ENCODE assay signal across 24 mouse cellular contexts in genomic region chr11:22641450-22641849, GRCm38 (mm10).
DNase-seq lines count a peak whose midpoint lies in the region; ATAC-seq and TF ChIP-seq lines count a peak whose summit lies in the region.
"Had no signal": no experiment of that assay in that cellular context is flagged by ENCODE, and none has a peak within 500 bp of the region (broad histone marks: within the 10 kb centered on the region; RNA-seq: fewer than 3 reads in every experiment).

No protein-coding gene starts in this region.

- TF ChIP-seq RAD21 in MEL (IDR thresholded peaks at IDR 0.05; ENCODE audit: low read depth, low read length): no peak

- DNase-seq in kidney, postnatal 10 days: no peak
- DNase-seq in 416B (ENCODE audit: low read depth) (peak; percentile 24), MEL (ENCODE audit: low read depth, low spot score) (no peak)
- no peak for DNase-seq in embryonic facial prominence, embryonic 10.5 days (ENCODE audit: low spot score)
- DNase-seq in lung, adult 18-20 months: no peak
- DNase-seq: adrenal gland, postnatal 10 days; adrenal gland, postnatal 36 days; cerebellum, adult 18-20 months; cerebellum, adult 9-10 months; cerebellum, postnatal 14 days; gastrocnemius, postnatal 25 days; heart, postnatal 10 days; heart, postnatal 36 days had no signal

- H3K4me1 ChIP-seq in kidney, embryonic 15.5 days: peaks cover 28% of the 10 kb centered on the region
- no peaks in the 10 kb centered on the region; a peak in 1 of 4 replicates for H3K4me1 ChIP-seq in MEL (ENCODE audit: control insufficient read depth in 1 of 2, insufficient read depth in 2 of 2, low read length in 2 of 2)
- H3K4me1 ChIP-seq in embryonic facial prominence, embryonic 10.5 days: peaks cover 8% of the 10 kb centered on the region
- H3K4me1 ChIP-seq: embryonic facial prominence, embryonic 12.5 days had no signal

- no peak overlapping the region for H3K9ac ChIP-seq in kidney, embryonic 15.5 days
- H3K9ac ChIP-seq in MEL (ENCODE audit: control insufficient read depth, low read depth, low read length, poor library complexity, severe bottlenecking): no peak overlapping the region
- H3K9ac ChIP-seq: embryonic facial prominence, embryonic 12.5 days; embryonic facial prominence, embryonic 15.5 days; heart, embryonic 12.5 days; heart, embryonic 15.5 days; hindbrain, embryonic 13.5 days had no signal

- H3K4me3 ChIP-seq in kidney, embryonic 15.5 days (replicated peaks): no peak overlapping the region
- no peak overlapping the region for H3K4me3 ChIP-seq in MEL (ENCODE audit: control insufficient read depth in 1 of 2, insufficient read depth in 1 of 2, low read depth in 2 of 2, low read length in 2 of 2)
- no peak overlapping the region for H3K4me3 ChIP-seq in embryonic facial prominence, embryonic 10.5 days
- H3K4me3 ChIP-seq: embryonic facial prominence, embryonic 12.5 days; embryonic facial prominence, embryonic 15.5 days; heart, embryonic 12.5 days; heart, embryonic 15.5 days; hindbrain, embryonic 10.5 days; hindbrain, embryonic 13.5 days had no signal

- TF ChIP-seq CTCF in MEL (IDR thresholded peaks at IDR 0.05 in 2 of 3, conservative IDR thresholded peaks at IDR 0.05 in 1 of 3; ENCODE audit: control insufficient read depth in 1 of 3, insufficient read depth in 1 of 3, low read depth in 2 of 3, low read length in 3 of 3, poor library complexity in 1 of 3, severe bottlenecking in 1 of 3): no peak

- peak overlapping the region; percentile 81 for H3K27ac ChIP-seq in kidney, embryonic 15.5 days
- H3K27ac ChIP-seq in MEL (ENCODE audit: control insufficient read depth, low read depth, low read length): no peak overlapping the region
- no peak overlapping the region for H3K27ac ChIP-seq in embryonic facial prominence, embryonic 10.5 days (replicated peaks)
- H3K27ac ChIP-seq: embryonic facial prominence, embryonic 12.5 days; embryonic facial prominence, embryonic 15.5 days; heart, embryonic 15.5 days; hindbrain, embryonic 10.5 days; hindbrain, embryonic 13.5 days had no signal

- H3K79me2 ChIP-seq in MEL (ENCODE audit: control insufficient read depth, insufficient read depth, low read length, poor library complexity): no peaks in the 10 kb centered on the region

- no peaks in the 10 kb centered on the region for H3K36me3 ChIP-seq in kidney, embryonic 15.5 days
- H3K36me3 ChIP-seq in MEL (ENCODE audit: control insufficient read depth in 1 of 2, insufficient read depth in 2 of 2, low read length in 2 of 2): no peaks in the 10 kb centered on the region
- no peaks in the 10 kb centered on the region for H3K36me3 ChIP-seq in embryonic facial prominence, embryonic 10.5 days (replicated peaks)
- H3K36me3 ChIP-seq: embryonic facial prominence, embryonic 12.5 days; embryonic facial prominence, embryonic 15.5 days; heart, embryonic 12.5 days; heart, embryonic 15.5 days; hindbrain, embryonic 10.5 days; hindbrain, embryonic 13.5 days had no signal

- TF ChIP-seq POLR2A in MEL (IDR thresholded peaks at IDR 0.05; ENCODE audit: control insufficient read depth in 1 of 2, insufficient read depth in 1 of 2, low read depth in 1 of 2, low read length in 2 of 2, poor library complexity in 1 of 2): no peak

- TF ChIP-seq EP300 in MEL (IDR thresholded peaks at IDR 0.05; ENCODE audit: low read depth in 1 of 2, low read length in 2 of 2): 0 out of 4 replicates have a peak, but pooled peaks of 1 of the 2 experiments have one; percentile 3

- no peak overlapping the region for H3K4me2 ChIP-seq in kidney, embryonic 15.5 days
- H3K4me2 ChIP-seq: embryonic facial prominence, embryonic 12.5 days; embryonic facial prominence, embryonic 15.5 days; heart, embryonic 12.5 days; heart, embryonic 15.5 days; hindbrain, embryonic 13.5 days had no signal

- ATAC-seq in kidney, embryonic 15.5 days (replicated peaks; ENCODE audit: low FRiP score): no peak
- peak; percentile 91 for ATAC-seq in megakaryocyte progenitor cell, adult 5-6 weeks (replicated peaks; ENCODE audit: poor library complexity)
- ATAC-seq: forebrain, embryonic 14.5 days; hindbrain, embryonic 16.5 days had no signal

- WGBS in kidney, embryonic 15.5 days: 90% methylated on average over 1 of the region's 1 CpGs
- 79% methylated on average over 1 of the region's 1 CpGs for WGBS in embryonic facial prominence, embryonic 10.5 days

- H3K9me3 ChIP-seq in kidney, embryonic 15.5 days (replicated peaks): no peaks in the 10 kb centered on the region
- no peaks in the 10 kb centered on the region for H3K9me3 ChIP-seq in MEL (replicated peaks; ENCODE audit: insufficient read depth, low read length)
- no peaks in the 10 kb centered on the region for H3K9me3 ChIP-seq in embryonic facial prominence, embryonic 10.5 days
- H3K9me3 ChIP-seq: embryonic facial prominence, embryonic 12.5 days; embryonic facial prominence, embryonic 15.5 days; heart, embryonic 12.5 days; heart, embryonic 15.5 days; hindbrain, embryonic 10.5 days; hindbrain, embryonic 13.5 days had no signal

- H3K27me3 ChIP-seq in kidney, embryonic 15.5 days: no peaks in the 10 kb centered on the region
- H3K27me3 ChIP-seq in MEL (ENCODE audit: control insufficient read depth in 1 of 2, insufficient read depth in 2 of 2, low read length in 2 of 2): peaks cover 0 to 2% of the 10 kb centered on the region in 2 experiments; a peak in 1 of 4 replicates
- no peaks in the 10 kb centered on the region for H3K27me3 ChIP-seq in embryonic facial prominence, embryonic 10.5 days (replicated peaks; ENCODE audit: low read depth, poor library complexity, severe bottlenecking)
- H3K27me3 ChIP-seq: embryonic facial prominence, embryonic 12.5 days; embryonic facial prominence, embryonic 15.5 days; heart, embryonic 12.5 days; heart, embryonic 15.5 days; hindbrain, embryonic 13.5 days; Patski had no signal

TF ChIP-seq in MEL, 35 proteins besides CTCF, POLR2A, EP300 and RAD21:
- TF ChIP-seq ZMIZ1 (IDR thresholded peaks at IDR 0.05; ENCODE audit: low read depth, low read length) (no peak), ELF1 (IDR thresholded peaks at IDR 0.05; ENCODE audit: low read depth, low read length) (peak; percentile 14; the same call in 1 of the 2 replicates)
